Mouse (Mus musculus) limb, embryonic 14.5 days (tissue): Measurements from ENCODE around the gene Zfc3h1. TPM values are rescaled to one million over a fixed set of nuclear protein-coding genes. Genes with fewer than 3 reads are reported as not detected.

Experiments
- ATAC-seq: fragments of 200-750 bp; cut with Nextera tagmentation; 2 replicates; pipeline ENCODE4 v1.8.0; 2017; ENCODE audit warnings: low read depth, moderate number of reproducible peaks, moderate TSS enrichment; ENCODE audit not compliant: low FRiP score
- DNase-seq: peaks from one replicate; pipeline ENCODE4 v3.0.0-alpha.2; 2015; ENCODE audit warnings: low spot score
- H3K27ac ChIP-seq: fragments of 300-500 bp; sonication (generic); replicated peaks from 2 replicates; pipeline ENCODE4 v1.5.1; 2014; ENCODE audit warnings: low read depth, mild to moderate bottlenecking, low read length, moderate library complexity, mixed read lengths
- H3K27me3 ChIP-seq: fragments of 300-500 bp; sonication (generic); 2 replicates; pipeline ENCODE4 v1.6.1; 2014; ENCODE audit warnings: low read length, mixed read lengths; ENCODE audit not compliant: control insufficient read depth, insufficient read depth
- H3K36me3 ChIP-seq: fragments of 300-500 bp; sonication (generic); 2 replicates; pipeline ENCODE4 v1.6.1; 2014; ENCODE audit warnings: mild to moderate bottlenecking, low read length, moderate library complexity, mixed read lengths; ENCODE audit not compliant: control insufficient read depth, insufficient read depth
- H3K4me1 ChIP-seq: fragments of 300-500 bp; sonication (generic); 2 replicates; pipeline ENCODE4 v1.6.1; 2014; ENCODE audit warnings: antibody characterized with exemption, low read length, mixed read lengths; ENCODE audit not compliant: control insufficient read depth, insufficient read depth
- H3K4me2 ChIP-seq: fragments of 300-500 bp; sonication (generic); replicated peaks from 2 replicates; pipeline ENCODE4 v1.6.1; 2014; ENCODE audit warnings: low read depth, mild to moderate bottlenecking, low read length, moderate library complexity; ENCODE audit not compliant: severe bottlenecking
- H3K4me3 ChIP-seq: fragments of 300-500 bp; sonication (generic); replicated peaks from 2 replicates; pipeline ENCODE4 v1.5.1; 2014; ENCODE audit warnings: low read length
- H3K9ac ChIP-seq: fragments of 300-500 bp; sonication (generic); 2 replicates; pipeline ENCODE4 v1.6.1; 2014; ENCODE audit warnings: mild to moderate bottlenecking, low read depth, low read length, moderate library complexity; ENCODE audit not compliant: severe bottlenecking
- H3K9me3 ChIP-seq: fragments of 300-500 bp; sonication (generic); 2 replicates; pipeline ENCODE4 v1.6.1; 2016; ENCODE audit warnings: low read length; ENCODE audit not compliant: control insufficient read depth
- POLR2A ChIP-seq: fragments of 200-500 bp; IDR thresholded peaks from 2 replicates; pipeline ENCODE4 v1.8.0; 2012; ENCODE audit warnings: inconsistent platforms, mild to moderate bottlenecking, moderate library complexity, borderline replicate concordance; ENCODE audit not compliant: insufficient read depth, insufficient read length; ENCODE audit errors: extremely low read depth
- WGBS: fragments of 180-500 bp; shearing (Covaris S2); extraction: QIAGEN DNeasy Blood & Tissue Kit; methylation state at CpG from one replicate; pipeline ENCODE4 v1.1.7; 2014; 5-methylcytosine and 5-hydroxymethylcytosine counted together
- polyA plus RNA-seq, 2 experiments: library from polyadenylated mRNA; depleted of rRNA in 1 of 2; stranded (reverse) in 1 of 2; unstranded in 1 of 2; fragments of >200 nt; fragmentation: Nextera tagmentation in 1 of 2; extraction: Ambion mirVana in 1 of 2; gene quantifications; 2 replicates each; pipeline versions ENCODE4 v1.2.1 to v1.2.3; 2012 to 2014

The Zfc3h1 gene
- polyA plus RNA-seq, 2 experiments: 31.8 to 141 TPM

- no peaks in the 10 kb centered on the region for H3K9me3 ChIP-seq
- H3K36me3 ChIP-seq: no peaks in the 10 kb centered on the region
- H3K4me3 ChIP-seq: peak overlapping the region; percentile 57
- H3K4me2 ChIP-seq: peak overlapping the region; percentile 68
- H3K27ac ChIP-seq: peak overlapping the region; percentile 90
- WGBS: 6% methylated on average over 9 of the region's 9 CpGs
- H3K9ac ChIP-seq: peak overlapping the region; percentile 55
- H3K27me3 ChIP-seq: no peaks in the 10 kb centered on the region
- no peak for TF ChIP-seq POLR2A
- ATAC-seq: no peak
- H3K4me1 ChIP-seq: 0 out of 2 replicates have a peak, but pooled peaks cover 8% of the 10 kb centered on the region
- DNase-seq: no peak
These were observed 22.2 kb upstream of the Zfc3h1 start for GRCm38 (mm10) chr10:115362623-115362964.

- no peaks in the 10 kb centered on the region for H3K27me3 ChIP-seq
- 0 out of 2 replicates have a peak, but pooled peaks cover 8% of the 10 kb centered on the region for H3K4me1 ChIP-seq
- no peak for ATAC-seq
- WGBS: 87% methylated on average over 4 of the region's 4 CpGs
- H3K36me3 ChIP-seq: no peaks in the 10 kb centered on the region
- H3K9me3 ChIP-seq: no peaks in the 10 kb centered on the region
- H3K4me3 ChIP-seq: no peak overlapping the region
- DNase-seq: no peak
- no peak for TF ChIP-seq POLR2A
- no peak overlapping the region for H3K27ac ChIP-seq
- no peak overlapping the region for H3K9ac ChIP-seq
- H3K4me2 ChIP-seq: peak overlapping the region; percentile 68
These were observed 21.6 kb upstream of the Zfc3h1 start for GRCm38 (mm10) chr10:115363151-115363550.

DNA sequence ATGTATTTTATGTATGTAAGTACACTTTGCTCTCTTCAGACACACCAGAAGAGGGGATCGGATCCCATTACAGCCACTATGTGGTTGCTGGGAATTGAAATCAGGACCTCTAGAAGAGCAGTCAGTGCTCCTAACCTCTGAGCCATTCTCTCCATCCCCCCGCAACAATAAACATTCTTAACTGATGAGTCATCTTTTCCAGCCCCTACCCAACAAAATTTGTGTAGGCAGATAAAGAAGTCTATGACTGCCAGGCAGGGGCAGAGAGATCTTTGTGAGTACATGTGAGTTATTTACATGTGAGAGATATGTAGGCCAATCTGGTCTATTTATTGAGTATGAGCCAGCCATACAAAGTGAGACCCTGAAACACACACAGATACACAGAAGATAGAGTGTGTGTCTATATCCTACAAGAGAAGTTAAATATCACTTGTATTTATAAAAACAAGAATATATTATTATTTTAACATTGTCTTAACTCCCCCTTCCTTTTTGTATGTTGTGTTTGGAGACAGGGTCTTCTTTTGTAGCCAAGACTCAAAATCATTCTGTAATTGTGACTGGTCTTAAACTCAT lies 3.2 kb upstream of the Zfc3h1 start:
- ATAC-seq (no peak), DNase-seq (no peak)
- no peaks in the 10 kb centered on the region for H3K9me3 ChIP-seq
- H3K4me2 ChIP-seq: no peak overlapping the region
- peaks cover 17% of the 10 kb centered on the region for H3K4me1 ChIP-seq
- no peak overlapping the region for H3K9ac ChIP-seq
- WGBS: 88% methylated on average over 2 of the region's 2 CpGs
- no peak overlapping the region for H3K27ac ChIP-seq
- TF ChIP-seq POLR2A: no peak
- H3K36me3 ChIP-seq: 0 out of 2 replicates have a peak, but pooled peaks cover 10% of the 10 kb centered on the region
- no peaks in the 10 kb centered on the region for H3K27me3 ChIP-seq
- H3K4me3 ChIP-seq: no peak overlapping the region

DNA sequence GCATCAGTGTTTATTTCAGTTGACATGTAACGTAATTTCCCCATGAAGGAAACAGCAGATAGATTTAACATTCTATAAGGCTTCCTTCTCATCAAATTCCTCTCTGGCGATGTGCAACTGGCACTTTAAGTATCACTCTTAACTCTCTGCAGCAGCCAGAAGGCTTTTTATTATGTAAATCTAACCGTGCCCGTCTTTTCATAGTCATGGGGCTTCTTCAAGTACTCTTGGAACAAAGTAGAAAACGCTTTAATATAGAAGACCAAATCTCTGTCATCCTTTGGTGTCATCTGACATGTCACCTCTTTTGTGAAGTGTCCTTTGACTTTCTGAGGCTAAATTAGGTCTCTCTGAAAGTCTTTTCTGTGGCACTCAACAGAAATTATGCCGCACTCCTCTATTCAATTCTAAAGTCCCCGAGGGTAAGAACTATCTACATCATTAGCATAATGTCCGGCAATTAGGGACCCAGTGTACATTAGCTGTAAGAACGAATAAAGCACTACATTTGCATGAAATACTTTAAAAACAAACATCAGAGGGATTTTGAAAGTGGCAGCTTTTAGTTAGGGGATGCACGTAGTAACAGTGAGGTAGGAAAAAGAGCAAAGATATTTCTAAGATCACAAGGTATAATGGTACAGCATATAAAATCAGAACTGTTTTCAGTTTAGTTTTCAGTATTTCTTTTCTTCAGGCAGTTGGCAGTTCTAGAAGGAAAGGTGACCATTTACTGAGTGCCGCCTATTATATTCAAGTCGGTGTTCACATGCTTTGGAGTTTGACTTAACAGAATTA lies 1.7 kb upstream of the Zfc3h1 start:
- Histone ChIP-seq H3K9me3 (no peaks in the 10 kb centered on the region), H3K4me1 (peaks cover 16% of the 10 kb centered on the region), H3K36me3 (0 out of 2 replicates have a peak, but pooled peaks cover 10% of the 10 kb centered on the region), H3K4me3 (peak overlapping the region; percentile 96), H3K27ac (peak overlapping the region; percentile 99; the same call in 1 of the 2 replicates), H3K9ac (peak overlapping the region; percentile 96), H3K27me3 (no peaks in the 10 kb centered on the region), H3K4me2 (peak overlapping the region; percentile 65)
- WGBS: 38% methylated on average over 12 of the region's 12 CpGs
- no peak for DNase-seq
- TF ChIP-seq POLR2A: no peak
- ATAC-seq: no peak

DNA sequence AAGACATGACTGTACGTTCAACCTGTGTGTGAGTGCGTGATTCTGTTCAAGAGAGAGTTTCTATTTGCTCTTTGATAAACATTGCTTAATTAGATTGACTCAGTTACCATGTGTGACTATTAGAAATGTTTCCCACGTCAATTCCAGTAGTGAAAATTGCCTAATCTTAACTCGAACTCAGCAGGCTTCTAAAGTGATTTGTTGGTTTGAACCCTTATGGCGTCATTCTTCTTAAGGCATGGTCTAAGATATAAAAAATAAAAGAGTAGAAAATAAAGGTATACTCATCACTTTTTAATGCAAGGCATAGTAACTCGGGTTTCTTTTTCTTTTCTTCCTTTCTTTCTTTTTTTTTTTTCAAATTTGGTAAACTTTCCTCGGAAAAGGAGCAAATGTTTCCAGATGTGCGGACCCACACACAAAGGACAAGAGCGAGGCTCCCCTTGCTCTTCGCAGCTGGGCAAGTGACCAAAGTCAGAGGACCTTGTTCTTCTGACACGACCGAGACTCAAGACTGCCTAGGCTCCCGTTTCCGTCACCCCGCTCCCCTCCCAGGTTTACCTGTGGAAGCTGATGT lies 1.0 kb upstream of the Zfc3h1 start:
- Histone ChIP-seq H3K36me3 (peaks cover 17% of the 10 kb centered on the region), H3K27ac (peak overlapping the region; percentile 99), H3K27me3 (no peaks in the 10 kb centered on the region), H3K4me2 (peak overlapping the region; percentile 65), H3K9me3 (no peaks in the 10 kb centered on the region), H3K4me1 (peaks cover 22% of the 10 kb centered on the region), H3K4me3 (peak overlapping the region; percentile 96), H3K9ac (peak overlapping the region; percentile 96)
- DNase-seq: peak; percentile 19
- peak; percentile 2; the same call in 1 of the 2 replicates for ATAC-seq
- TF ChIP-seq POLR2A: no peak
- WGBS: 2% methylated on average over 15 of the region's 15 CpGs
